Mouse (Mus musculus) splenic B cell, adult 2 months (primary cell): Measurements from ENCODE around the gene Sh3tc1.
A peak's percentile ranks its signal among the peaks of the same experiment; 100 is the strongest.

Source experiments
- DNase-seq: peaks from one replicate; pipeline ENCODE4 v3.0.0-alpha.2; 2011; ENCODE audit warnings: low read depth, low spot score
- H3K27me3 ChIP-seq: 2 replicates; pipeline ENCODE4 v1.6.1; 2012; ENCODE audit warnings: mild to moderate bottlenecking, low read length, moderate library complexity, mixed read lengths; ENCODE audit not compliant: control insufficient read depth, poor library complexity, insufficient read depth, severe bottlenecking
- H3K36me3 ChIP-seq: 2 replicates; pipeline ENCODE4 v1.6.1; 2012; ENCODE audit warnings: mild to moderate bottlenecking, low read length, moderate library complexity, mixed read lengths; ENCODE audit not compliant: control insufficient read depth, poor library complexity, insufficient read depth, severe bottlenecking

Gene Sh3tc1

DNA sequence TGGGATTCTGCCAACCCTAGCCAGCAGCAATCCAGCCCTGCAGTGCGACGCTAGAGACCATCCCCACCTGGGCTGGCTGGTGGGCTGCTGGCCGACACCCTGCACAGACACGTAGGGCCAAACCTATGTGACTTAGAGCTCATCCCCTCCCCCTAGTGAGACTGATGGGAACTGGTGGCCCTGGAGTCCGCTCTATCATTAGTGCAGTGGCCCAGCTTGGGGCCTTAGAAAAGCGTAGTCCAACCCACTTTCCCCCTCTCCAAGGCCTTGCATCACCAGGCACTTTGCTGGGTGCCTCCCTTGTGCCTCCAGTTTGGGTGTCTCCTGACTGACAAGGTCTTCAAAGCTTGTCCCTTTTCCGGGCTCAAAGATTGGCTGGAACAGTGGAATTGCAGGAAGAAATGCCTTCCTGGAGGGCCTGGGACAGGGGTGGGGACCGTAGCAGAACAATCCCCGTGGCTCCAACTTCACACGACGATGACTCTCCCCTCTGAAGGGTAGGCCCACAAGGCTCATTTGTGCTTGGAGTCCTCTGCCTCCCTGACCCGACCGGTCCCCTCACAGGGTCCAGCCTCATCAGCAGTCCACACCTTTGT lies 1.5 kb upstream of the Sh3tc1 start:
- no peaks in the 10 kb centered on the region for H3K36me3 ChIP-seq
- H3K27me3 ChIP-seq = no peaks in the 10 kb centered on the region
- DNase-seq = no peak

DNA sequence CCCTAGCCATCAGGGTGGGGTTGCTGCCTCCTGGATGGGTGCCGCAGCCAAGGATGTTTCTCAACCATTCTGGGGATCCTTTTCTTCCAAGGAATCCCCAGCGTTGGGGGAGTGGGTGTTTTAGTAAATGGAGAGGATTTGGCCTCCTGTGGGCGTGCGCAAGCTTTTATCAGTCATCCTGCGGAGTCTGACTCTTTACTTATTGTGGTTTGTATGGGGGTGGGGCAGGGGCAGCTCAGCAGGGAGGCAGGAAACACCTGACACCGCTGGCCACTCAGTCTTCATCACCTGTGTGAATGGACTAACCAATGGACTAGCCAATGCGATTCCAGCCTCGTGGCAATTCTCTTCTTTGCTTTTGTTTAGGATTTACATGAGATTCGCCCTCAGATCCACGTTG lies 929 bp upstream of the Sh3tc1 start:
- DNase-seq = no peak
- H3K27me3 ChIP-seq = no peaks in the 10 kb centered on the region

DNA sequence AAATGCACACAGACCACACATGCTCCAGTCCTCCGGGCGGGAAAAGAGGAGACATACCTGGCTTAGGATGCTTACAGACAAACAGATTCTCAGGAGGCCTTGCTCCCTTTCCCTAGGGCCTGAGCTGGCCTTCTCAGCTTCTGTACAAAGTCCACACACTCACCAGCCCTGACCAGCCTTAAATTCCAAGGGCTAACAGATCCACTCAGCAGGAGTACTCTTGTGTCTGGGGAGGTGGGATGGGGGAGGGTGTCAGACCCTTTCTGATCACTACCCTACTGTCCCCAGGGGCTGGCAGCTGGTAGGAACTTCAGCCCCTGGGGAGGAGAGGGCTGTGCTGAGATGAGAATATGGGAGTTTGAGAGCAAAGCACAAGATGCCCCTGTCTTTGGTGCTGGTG lies 782 bp downstream of the Sh3tc1 start:
- H3K36me3 ChIP-seq = no peaks in the 10 kb centered on the region
- H3K27me3 ChIP-seq = no peaks in the 10 kb centered on the region
- no peak for DNase-seq

More for the DNA sequence above, 929 bp upstream of the Sh3tc1 start:
- no peaks in the 10 kb centered on the region for H3K36me3 ChIP-seq

GRCm38 (mm10) chr5:35737231-35737901 lies 2.4 kb downstream of the Sh3tc1 start:
- peak; percentile 24 for DNase-seq
- no peaks in the 10 kb centered on the region for H3K36me3 ChIP-seq

DNA sequence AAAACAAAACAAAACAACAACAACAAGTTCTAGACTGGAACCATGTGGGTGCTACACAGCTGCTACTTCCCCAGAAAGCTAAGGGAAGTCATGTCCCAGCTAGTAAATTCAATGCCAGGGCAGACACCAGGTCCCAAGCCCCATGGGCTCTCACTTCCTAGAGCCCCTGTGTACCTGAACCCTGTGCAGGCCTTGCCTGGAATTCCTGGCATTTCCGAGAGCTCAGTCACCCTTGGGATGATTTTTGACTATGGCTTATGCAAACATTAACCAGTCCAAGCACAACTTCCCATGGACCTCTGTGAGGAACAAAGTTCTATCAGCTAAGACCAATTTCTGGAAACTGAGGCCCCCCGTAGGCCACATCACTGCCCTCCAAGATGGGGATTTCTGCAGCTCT lies 6.3 kb downstream of the Sh3tc1 start:
- DNase-seq = no peak
- H3K36me3 ChIP-seq = no peaks in the 10 kb centered on the region

More at GRCm38 (mm10) chr5:35737231-35737901, 2.4 kb downstream of the Sh3tc1 start:
- no peaks in the 10 kb centered on the region for H3K27me3 ChIP-seq

DNA sequence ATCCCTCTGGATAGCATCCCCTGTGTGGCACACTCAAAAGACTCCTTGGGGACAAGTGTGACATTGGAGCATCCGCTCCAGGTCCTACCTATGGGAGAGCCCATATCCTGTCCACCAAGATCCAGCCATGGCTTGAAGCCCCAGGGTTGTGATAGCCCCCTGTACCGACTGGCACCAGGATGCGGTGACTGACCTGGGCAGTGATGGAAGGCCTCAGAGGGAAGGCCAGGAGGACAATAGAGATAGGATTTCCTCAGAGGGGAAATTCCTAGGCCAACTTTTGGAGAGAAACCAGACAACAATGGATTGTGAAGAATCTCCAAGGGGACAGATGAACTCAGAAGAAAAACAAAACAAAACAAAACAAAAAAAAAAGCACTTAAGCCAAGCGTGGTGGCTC lies 8.8 kb downstream of the Sh3tc1 start:
- no peak for DNase-seq
- Histone ChIP-seq H3K27me3 (no peaks in the 10 kb centered on the region), H3K36me3 (no peaks in the 10 kb centered on the region)

More for the DNA sequence above, 6.3 kb downstream of the Sh3tc1 start:
- no peaks in the 10 kb centered on the region for H3K27me3 ChIP-seq

DNA sequence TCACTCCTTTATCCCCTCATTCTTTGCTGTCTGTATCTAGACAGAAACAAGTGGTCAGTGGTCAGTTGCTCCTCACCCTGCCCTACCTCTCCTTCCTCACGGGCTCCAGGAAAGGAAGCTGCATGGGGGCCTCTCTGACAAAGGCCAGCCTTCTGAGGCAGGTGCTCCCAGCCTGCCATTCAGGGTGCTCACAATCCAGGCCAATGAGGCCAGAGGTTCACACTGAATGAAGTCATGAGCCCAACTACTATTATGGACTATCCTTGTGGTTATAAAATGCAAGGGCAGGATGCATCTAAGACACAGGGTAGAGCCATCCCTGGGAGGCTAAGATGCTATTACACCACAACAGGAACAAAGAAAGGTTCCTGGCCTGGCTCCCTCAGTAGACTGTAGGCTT lies 9.2 kb downstream of the Sh3tc1 start:
- no peak for DNase-seq
- no peaks in the 10 kb centered on the region for H3K36me3 ChIP-seq
- no peaks in the 10 kb centered on the region for H3K27me3 ChIP-seq

DNA sequence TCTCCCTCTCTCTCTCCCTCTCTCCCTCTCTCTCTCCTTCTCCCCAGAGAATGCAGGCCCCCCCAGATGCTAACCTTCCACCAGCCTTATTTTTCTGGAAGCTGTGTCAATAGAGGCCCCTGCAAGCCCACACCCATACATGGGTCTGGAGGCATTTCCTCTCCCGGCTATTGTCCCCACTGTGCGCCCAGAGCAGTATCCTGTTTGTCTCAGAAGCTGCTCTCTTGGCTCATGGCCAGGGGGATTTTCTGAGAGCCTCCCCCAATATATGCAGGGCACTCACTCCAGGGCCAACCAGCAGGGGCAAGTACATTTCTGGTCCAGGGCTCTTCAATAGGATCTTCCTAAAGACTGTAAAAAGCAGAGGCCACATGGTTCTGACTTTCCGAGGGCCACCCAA lies 9.9 kb downstream of the Sh3tc1 start:
- Histone ChIP-seq H3K27me3 (no peaks in the 10 kb centered on the region), H3K36me3 (no peaks in the 10 kb centered on the region)
- peak; percentile 48 for DNase-seq

GRCm38 (mm10) chr5:35728957-35729460 lies 10.8 kb downstream of the Sh3tc1 start:
- no peaks in the 10 kb centered on the region for H3K27me3 ChIP-seq
- no peaks in the 10 kb centered on the region for H3K36me3 ChIP-seq
- DNase-seq = peak; percentile 86

DNA sequence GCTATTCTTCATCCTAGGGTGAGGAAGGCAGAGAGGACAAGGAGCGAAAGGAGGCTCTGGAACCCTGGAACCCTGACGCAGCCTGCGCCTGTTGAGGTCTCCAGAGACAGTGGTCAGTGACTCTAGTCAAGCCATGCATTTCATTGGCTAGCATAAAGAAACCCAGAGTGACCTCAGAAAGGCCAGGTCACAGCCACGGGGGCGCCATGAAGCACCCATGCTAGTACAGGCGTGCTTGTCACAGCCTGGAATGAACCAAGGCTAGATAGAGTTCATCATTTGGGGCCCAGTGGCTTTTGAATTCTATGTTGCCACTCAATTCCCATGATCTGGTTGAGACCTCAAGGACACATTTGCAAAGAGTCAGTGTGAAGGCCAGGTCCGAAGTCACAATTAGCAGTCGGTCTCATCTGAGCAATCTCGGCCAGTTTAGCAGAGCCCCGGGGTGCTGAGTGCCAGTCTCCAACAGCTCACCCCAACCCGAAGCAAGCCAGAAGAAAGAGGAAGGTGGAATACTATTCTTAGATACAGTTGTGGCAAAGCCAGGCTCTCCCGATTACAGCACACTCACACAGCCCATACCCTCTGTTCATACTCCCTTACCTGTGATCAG lies 11.3 kb downstream of the Sh3tc1 start:
- DNase-seq = no peak
- Histone ChIP-seq H3K27me3 (no peaks in the 10 kb centered on the region), H3K36me3 (peaks cover under 1% of the 10 kb centered on the region; the same call in 1 of the 2 replicates)

- no peaks in the 10 kb centered on the region for H3K27me3 ChIP-seq
- no peak for DNase-seq
- H3K36me3 ChIP-seq = peaks cover 5% of the 10 kb centered on the region
These were observed 12.3 kb downstream of the Sh3tc1 start for GRCm38 (mm10) chr5:35727447-35727846.

GRCm38 (mm10) chr5:35725840-35726239 lies 13.9 kb downstream of the Sh3tc1 start:
- H3K36me3 ChIP-seq = peaks cover 9% of the 10 kb centered on the region
- no peak for DNase-seq
- no peaks in the 10 kb centered on the region for H3K27me3 ChIP-seq

DNA sequence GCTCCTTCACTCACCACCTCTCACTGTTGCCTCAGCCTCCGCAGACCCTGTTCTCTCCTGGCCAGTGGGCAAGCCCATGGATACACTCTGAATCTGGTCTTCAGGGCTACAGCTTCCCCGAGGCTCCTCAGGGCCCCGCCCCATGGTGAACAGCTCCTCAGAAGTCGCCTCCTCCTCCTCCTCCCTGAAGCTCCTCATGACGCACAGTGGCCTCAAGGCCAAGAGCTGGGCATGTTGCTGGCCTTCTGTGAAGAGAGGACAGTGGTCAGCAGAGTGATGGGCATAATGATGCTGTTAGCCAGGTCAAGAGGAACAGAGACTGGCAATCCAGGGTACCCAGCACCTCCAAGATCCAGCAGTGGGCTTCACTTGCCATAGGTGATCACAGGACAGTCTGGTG lies 15.9 kb downstream of the Sh3tc1 start:
- no peak for DNase-seq
- Histone ChIP-seq H3K36me3 (peaks cover 9% of the 10 kb centered on the region), H3K27me3 (no peaks in the 10 kb centered on the region)

GRCm38 (mm10) chr5:35722654-35723053 lies 17.1 kb downstream of the Sh3tc1 start:
- Histone ChIP-seq H3K36me3 (peaks cover 9% of the 10 kb centered on the region), H3K27me3 (no peaks in the 10 kb centered on the region)
- DNase-seq = no peak

DNA sequence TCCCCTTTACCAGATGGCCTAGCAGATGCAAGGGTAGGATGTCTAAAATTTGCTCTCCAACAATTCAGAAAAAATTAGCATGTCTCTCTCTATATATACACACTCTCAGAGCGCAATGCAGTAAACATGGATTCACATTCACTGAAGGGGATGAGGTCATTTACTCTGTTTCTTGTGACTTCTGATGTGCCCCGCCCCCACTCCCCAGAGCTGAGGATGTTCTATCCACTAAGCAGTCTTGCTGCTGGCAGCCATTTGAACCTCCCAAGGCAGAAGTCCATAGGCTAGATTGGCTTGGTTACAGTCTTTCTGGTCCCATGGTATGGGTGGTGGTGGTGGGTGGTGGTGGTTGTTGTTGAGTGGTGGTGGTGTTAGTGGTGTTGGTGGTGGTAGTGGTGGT lies 17.9 kb downstream of the Sh3tc1 start:
- DNase-seq = no peak
- H3K27me3 ChIP-seq = no peaks in the 10 kb centered on the region
- peaks cover 9% of the 10 kb centered on the region for H3K36me3 ChIP-seq
